Mouse (Mus musculus) hindbrain, postnatal 0 days (tissue): ENCODE results near the gene Prcp. TPM values are rescaled to one million over a fixed set of nuclear protein-coding genes. Genes with fewer than 3 reads are reported as not detected.
A peak's percentile ranks its signal among the peaks of the same experiment; 100 is the strongest.
"Not testable (repeated sequence)": the region's sequence is repeated elsewhere in the genome, so short reads cannot be mapped to it uniquely, and the experiment has no call there.

ENCODE experiments used
- ATAC-seq: fragments of 200-750 bp; cut with Nextera tagmentation; 2 replicates; pipeline ENCODE4 v1.8.0; 2017; ENCODE audit warnings: mild to moderate bottlenecking, moderate TSS enrichment, moderate library complexity
- DNase-seq: peaks from one replicate; pipeline ENCODE4 v3.0.0-alpha.2; 2015; ENCODE audit warnings: low spot score
- H3K27ac ChIP-seq: fragments of 300-500 bp; sonication (generic); 2 replicates; pipeline ENCODE4 v1.5.1; 2014; ENCODE audit warnings: mild to moderate bottlenecking
- H3K27me3 ChIP-seq: fragments of 300-500 bp; sonication (generic); 2 replicates; pipeline ENCODE4 v1.6.1; 2014; ENCODE audit warnings: low read length, mixed read lengths; ENCODE audit not compliant: insufficient read depth
- H3K36me3 ChIP-seq: fragments of 300-500 bp; sonication (generic); 2 replicates; pipeline ENCODE4 v1.6.1; 2014; ENCODE audit warnings: low read length, mixed read lengths; ENCODE audit not compliant: insufficient read depth
- H3K4me1 ChIP-seq: fragments of 300-500 bp; sonication (generic); 2 replicates; pipeline ENCODE4 v1.6.1; 2014; ENCODE audit warnings: antibody characterized with exemption, low read length, mixed read lengths; ENCODE audit not compliant: insufficient read depth
- H3K4me2 ChIP-seq: fragments of 300-500 bp; sonication (generic); 2 replicates; pipeline ENCODE4 v1.6.1; 2014; ENCODE audit warnings: low read depth, mild to moderate bottlenecking, low read length, moderate library complexity, mixed read lengths
- H3K4me3 ChIP-seq: fragments of 300-500 bp; sonication (generic); 2 replicates; pipeline ENCODE4 v1.5.1; 2014; ENCODE audit warnings: low read length
- H3K9ac ChIP-seq: fragments of 300-500 bp; sonication (generic); replicated peaks from 2 replicates; pipeline ENCODE4 v1.6.1; 2014; ENCODE audit warnings: mild to moderate bottlenecking, low read length, moderate library complexity, mixed read lengths
- H3K9me3 ChIP-seq: fragments of 300-500 bp; sonication (generic); 2 replicates; pipeline ENCODE4 v1.6.1; 2016; ENCODE audit warnings: low read length, mixed read lengths
- CTCF ChIP-seq: IDR thresholded peaks from 2 replicates; pipeline ENCODE4 v1.5.1; 2016; ENCODE audit warnings: antibody characterized with exemption, control low read depth, low read depth
- WGBS: fragments of 180-500 bp; shearing (Covaris S2); extraction: QIAGEN DNeasy Blood & Tissue Kit; methylation state at CpG from one replicate; pipeline ENCODE4 v1.1.7; 2014; 5-methylcytosine and 5-hydroxymethylcytosine counted together
- polyA plus RNA-seq: library from polyadenylated mRNA; unstranded; fragments of >200 nt; fragmentation: Nextera tagmentation; extraction: Ambion mirVana; gene quantifications from 2 replicates; pipeline ENCODE4 v1.2.1, GENCODE M21; 2015
- total RNA-seq: library from RNA; depleted of rRNA; stranded (reverse); fragments of >200 nt; gene quantifications from 2 replicates; pipeline ENCODE4 v1.2.3, GENCODE M21; 2014

Gene Prcp
- total and polyA plus RNA-seq, 2 experiments from 2014 or later, result 14.3 to 19.2 TPM

DNA sequence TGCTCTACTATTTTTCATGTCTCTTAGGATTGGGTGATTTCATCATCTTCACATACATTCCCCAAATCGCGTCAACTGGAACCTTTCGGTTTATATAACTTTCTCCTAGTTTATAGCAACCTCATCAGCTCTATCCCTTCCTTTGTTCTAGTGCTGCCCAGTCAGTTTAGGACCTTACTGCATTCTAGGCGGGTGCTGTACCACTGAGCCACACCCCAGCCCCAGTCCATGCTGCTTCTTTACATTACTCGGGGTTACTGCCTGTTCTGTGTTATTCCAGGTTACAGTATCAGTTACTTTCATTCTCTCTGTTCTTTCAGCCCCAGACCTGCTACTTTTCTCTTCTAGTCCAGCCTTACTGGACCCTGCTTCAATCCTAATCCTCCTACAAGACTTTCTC, 13.0 kb downstream of the Prcp start:
- Histone ChIP-seq H3K4me1 (no peaks in the 10 kb centered on the region), H3K9ac (no peak overlapping the region), H3K36me3 (no peaks in the 10 kb centered on the region), H3K9me3 (0 out of 2 replicates have a peak, but pooled peaks cover under 1% of the 10 kb centered on the region), H3K4me2 (no peak overlapping the region), H3K4me3 (no peak overlapping the region), H3K27ac (no peak overlapping the region), H3K27me3 (no peaks in the 10 kb centered on the region)
- WGBS, result 93% methylated on average over 5 of the region's 5 CpGs
- ATAC-seq (no peak), DNase-seq (no peak)
- no peak for TF ChIP-seq CTCF

DNA sequence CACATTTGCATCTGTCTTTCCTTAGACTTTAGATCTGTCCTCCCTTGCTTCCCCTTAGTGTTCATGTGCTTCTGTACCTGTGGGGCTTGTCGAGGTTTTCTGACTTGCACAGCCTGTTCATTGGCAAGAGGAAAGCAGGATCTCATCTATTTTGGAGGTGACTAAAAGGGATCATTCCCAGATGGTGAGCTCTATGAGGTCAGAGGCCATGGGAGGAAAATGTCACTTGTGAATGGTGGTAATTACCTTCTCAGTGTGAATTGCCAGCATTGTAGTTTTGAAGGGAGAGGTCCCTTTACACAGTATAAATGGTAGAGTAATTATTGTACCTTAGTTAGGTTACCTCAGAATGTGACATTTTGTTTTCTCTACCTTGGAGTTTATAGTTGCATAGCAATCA, 15.9 kb downstream of the Prcp start:
- Histone ChIP-seq H3K27ac (no peak overlapping the region), H3K9ac (no peak overlapping the region), H3K27me3 (no peaks in the 10 kb centered on the region), H3K4me3 (no peak overlapping the region), H3K4me2 (no peak overlapping the region), H3K36me3 (no peaks in the 10 kb centered on the region), H3K9me3 (0 out of 2 replicates have a peak, but pooled peaks cover 2% of the 10 kb centered on the region), H3K4me1 (no peaks in the 10 kb centered on the region)
- ATAC-seq (no peak), DNase-seq (no peak)
- no peak for TF ChIP-seq CTCF
- 55% methylated on average over 1 of the region's 1 CpGs for WGBS

DNA sequence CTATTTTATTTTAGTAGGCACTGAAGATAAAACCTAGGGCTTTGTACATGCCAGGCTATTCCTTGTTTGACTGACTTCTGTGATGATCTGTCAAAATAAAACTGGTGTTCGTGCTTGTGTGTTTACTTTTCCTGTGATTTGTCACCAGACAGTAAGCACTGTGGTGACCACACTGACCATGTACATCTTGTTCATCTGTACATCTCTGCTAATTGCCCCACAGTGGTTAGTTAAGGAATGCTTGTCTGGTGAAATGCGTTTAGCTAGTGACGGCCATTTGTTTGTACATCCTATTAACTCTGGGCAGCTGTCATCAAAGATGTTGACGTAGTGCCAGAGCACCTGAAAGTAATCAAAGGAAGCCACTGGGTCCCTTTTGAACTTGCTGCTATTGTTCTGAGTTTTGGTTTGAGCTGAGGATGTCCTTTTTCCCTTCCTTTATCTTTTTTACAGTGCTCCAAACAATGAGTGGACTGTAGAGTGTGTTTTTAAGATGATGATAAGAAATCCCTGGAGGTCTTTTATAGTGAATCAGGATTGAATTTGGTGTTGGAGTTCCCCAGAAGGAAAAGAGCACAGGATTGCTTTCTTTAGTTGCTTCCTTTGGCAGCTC, 16.5 kb downstream of the Prcp start:
- no peak for TF ChIP-seq CTCF
- WGBS, result 58% methylated on average over 4 of the region's 4 CpGs

DNA sequence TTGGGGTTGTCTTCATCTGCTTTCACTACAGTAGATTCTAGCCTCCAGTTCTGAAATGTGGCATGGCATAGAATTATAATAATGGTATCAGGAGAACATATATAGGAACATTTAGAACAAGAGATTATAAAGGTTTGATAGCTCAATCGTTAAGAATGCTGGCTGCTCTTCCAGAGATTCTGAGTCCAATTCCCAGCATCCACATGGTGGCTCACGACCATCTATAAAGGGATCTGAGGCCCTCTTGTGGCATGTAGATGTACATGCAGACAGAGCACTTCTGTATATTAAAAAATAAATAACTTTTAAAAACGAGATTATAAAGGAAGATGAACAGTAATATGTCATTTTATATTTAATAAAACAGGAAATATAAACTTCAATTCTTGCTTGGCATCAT, 19.2 kb downstream of the Prcp start:
- ATAC-seq (no peak), DNase-seq (no peak)
- 45% methylated on average over 3 of the region's 3 CpGs for WGBS

More for the DNA sequence above, 16.5 kb downstream of the Prcp start:
- H3K36me3 ChIP-seq, result no peaks in the 10 kb centered on the region
- no peak overlapping the region; the same call in 1 of the 2 replicates for H3K27ac ChIP-seq
- no peaks in the 10 kb centered on the region for H3K4me1 ChIP-seq
- H3K9ac ChIP-seq, result no peak overlapping the region
- no peak for ATAC-seq
- DNase-seq, result no peak
- H3K4me3 ChIP-seq, result no peak overlapping the region
- no peak overlapping the region for H3K4me2 ChIP-seq
- H3K9me3 ChIP-seq, result 0 out of 2 replicates have a peak, but pooled peaks cover 2% of the 10 kb centered on the region
- H3K27me3 ChIP-seq, result no peaks in the 10 kb centered on the region

DNA sequence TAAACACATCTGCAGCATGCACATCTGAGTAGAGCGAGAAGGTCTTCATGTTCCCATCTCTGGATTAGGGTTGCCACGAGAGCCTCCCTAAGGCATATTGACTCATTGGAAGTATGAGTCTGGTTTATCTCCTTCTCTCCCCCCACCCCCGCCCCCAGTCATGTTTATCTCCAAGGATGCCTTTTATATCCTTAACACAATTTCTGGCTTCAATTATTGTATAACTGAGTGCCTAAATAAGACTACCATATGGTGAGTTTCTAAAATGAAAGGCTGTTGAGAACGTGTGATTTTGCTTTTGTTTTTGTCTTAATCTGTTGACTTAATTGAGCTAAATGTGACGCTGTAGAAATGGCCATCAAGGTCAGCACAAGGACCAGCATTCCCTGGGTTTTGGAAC, 21.8 kb downstream of the Prcp start:
- DNase-seq (no peak), ATAC-seq (no peak)
- no peaks in the 10 kb centered on the region for H3K4me1 ChIP-seq
- no peak overlapping the region for H3K9ac ChIP-seq
- H3K27ac ChIP-seq, result no peak overlapping the region
- H3K27me3 ChIP-seq, result no peaks in the 10 kb centered on the region
- 0 out of 2 replicates have a peak, but pooled peaks cover 2% of the 10 kb centered on the region for H3K9me3 ChIP-seq
- no peaks in the 10 kb centered on the region for H3K36me3 ChIP-seq
- TF ChIP-seq CTCF, result no peak
- 83% methylated on average over 5 of the region's 5 CpGs for WGBS
- no peak overlapping the region for H3K4me3 ChIP-seq
- H3K4me2 ChIP-seq, result no peak overlapping the region

More for the DNA sequence above, 19.2 kb downstream of the Prcp start:
- Histone ChIP-seq H3K27ac (no peak overlapping the region), H3K9me3 (0 out of 2 replicates have a peak, but pooled peaks cover 2% of the 10 kb centered on the region), H3K27me3 (no peaks in the 10 kb centered on the region), H3K4me2 (no peak overlapping the region), H3K4me1 (no peaks in the 10 kb centered on the region), H3K9ac (no peak overlapping the region), H3K4me3 (no peak overlapping the region), H3K36me3 (no peaks in the 10 kb centered on the region)
- peak; percentile 55 for TF ChIP-seq CTCF

DNA sequence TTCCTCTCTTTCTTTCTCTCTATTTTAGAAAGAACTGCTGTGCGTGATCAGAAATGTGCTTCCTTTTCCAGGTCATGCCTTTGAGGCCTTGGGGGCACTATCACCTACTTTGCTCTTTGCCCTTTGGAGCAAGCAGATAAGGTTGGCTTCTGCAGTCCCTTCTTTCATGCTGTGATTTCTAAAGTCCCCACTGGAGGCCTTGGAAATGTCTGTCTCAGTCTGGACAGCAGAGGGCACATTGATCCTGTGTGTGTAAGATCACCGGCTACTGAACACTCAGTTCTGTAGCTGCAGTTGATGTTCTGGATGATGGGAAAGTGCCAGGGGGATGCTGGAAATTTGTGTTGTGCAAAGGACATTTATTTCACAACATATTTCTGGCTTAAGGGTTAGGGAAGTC, 22.8 kb downstream of the Prcp start:
- no peak overlapping the region for H3K27ac ChIP-seq
- H3K4me1 ChIP-seq, result no peaks in the 10 kb centered on the region
- H3K27me3 ChIP-seq, result no peaks in the 10 kb centered on the region
- 0 out of 2 replicates have a peak, but pooled peaks have one; percentile 62 for ATAC-seq
- no peak overlapping the region for H3K4me2 ChIP-seq
- WGBS, result 65% methylated on average over 2 of the region's 2 CpGs
- peak; percentile 61 for DNase-seq
- no peak overlapping the region for H3K4me3 ChIP-seq
- peak; percentile 73 for TF ChIP-seq CTCF
- H3K36me3 ChIP-seq, result no peaks in the 10 kb centered on the region
- H3K9me3 ChIP-seq, result 0 out of 2 replicates have a peak, but pooled peaks cover 2% of the 10 kb centered on the region
- no peak overlapping the region for H3K9ac ChIP-seq

DNA sequence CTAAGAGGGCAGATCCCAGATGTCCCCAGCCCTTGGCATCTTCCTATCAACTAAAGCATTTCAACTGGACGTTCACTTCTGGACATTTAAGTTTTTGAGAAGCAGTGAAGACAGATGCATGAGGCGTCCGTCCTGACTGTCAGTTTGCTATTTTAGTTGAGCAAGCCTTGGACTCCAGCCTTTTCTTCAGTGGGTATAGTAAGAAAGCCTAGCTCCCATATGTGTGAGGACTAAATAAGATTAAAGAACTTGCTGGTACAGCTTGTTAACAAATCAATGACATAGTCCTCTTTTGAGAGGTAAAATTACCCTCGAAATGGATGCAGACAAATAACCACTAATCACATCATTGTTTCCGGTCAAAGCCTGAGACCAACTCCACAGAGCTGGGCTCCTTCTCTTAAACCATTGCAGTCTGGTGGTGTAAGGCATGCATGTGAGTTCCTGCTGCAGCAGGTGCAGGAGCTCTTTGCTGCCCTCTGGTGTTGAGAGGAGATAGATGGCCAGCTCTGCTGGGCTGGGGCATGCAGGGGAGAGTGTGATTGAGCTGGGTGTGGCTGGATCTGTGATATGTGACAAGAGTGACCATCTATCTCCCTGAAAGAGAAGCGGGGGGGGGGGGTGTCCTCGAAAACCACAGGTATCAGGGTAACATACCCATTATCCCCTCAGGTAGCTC, 29.2 kb downstream of the Prcp start:
- Histone ChIP-seq H3K9me3 (no peaks in the 10 kb centered on the region), H3K4me1 (no peaks in the 10 kb centered on the region), H3K27me3 (no peaks in the 10 kb centered on the region), H3K4me3 (no peak overlapping the region), H3K4me2 (no peak overlapping the region), H3K27ac (no peak overlapping the region), H3K9ac (no peak overlapping the region), H3K36me3 (no peaks in the 10 kb centered on the region)
- ATAC-seq, result peak; percentile 90
- DNase-seq, result peak; percentile 78
- peak; percentile 87 for TF ChIP-seq CTCF
- 50% methylated on average over 7 of the region's 7 CpGs for WGBS

DNA sequence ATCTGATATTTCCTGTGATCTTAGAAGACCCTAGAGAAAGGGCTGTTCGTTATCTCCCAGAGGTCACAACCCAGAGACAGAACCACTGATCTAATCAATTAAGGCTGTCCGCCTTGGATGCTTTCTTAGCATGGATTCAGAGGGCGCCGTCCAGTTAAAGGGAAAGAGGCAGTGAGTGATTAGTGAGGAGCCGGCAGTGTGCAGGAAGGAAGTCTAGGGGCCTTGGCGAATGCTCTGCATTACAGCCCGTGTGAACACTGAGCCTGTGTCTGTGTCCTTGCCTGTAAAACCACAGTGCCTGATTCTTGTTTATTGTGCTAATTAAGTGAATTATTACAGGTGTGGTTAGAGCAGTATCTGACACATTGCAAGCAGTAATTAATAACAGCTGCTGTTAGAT, 30.0 kb downstream of the Prcp start:
- not testable (repeated sequence) for DNase-seq, H3K27ac ChIP-seq, H3K36me3 ChIP-seq, ATAC-seq, H3K4me1 ChIP-seq, H3K9me3 ChIP-seq, H3K9ac ChIP-seq, H3K27me3 ChIP-seq, H3K4me3 ChIP-seq, H3K4me2 ChIP-seq
- WGBS, result 60% methylated on average over 7 of the region's 7 CpGs
